Mouse (Mus musculus) stomach, postnatal 0 days (tissue): ENCODE results near the gene Krtap4-2.

Experiments used
- CTCF ChIP-seq: IDR thresholded peaks from 2 replicates; pipeline ENCODE4 v1.5.1; 2016; ENCODE audit warnings: antibody characterized with exemption, low read depth, mild to moderate bottlenecking, moderate library complexity
- EP300 ChIP-seq: optimal IDR thresholded peaks from 2 replicates; pipeline ENCODE3; 2016; ENCODE audit warnings: antibody characterized with exemption

GRCm38 (mm10) chr11:99683481-99683880, 48.6 kb upstream of the Krtap4-2 start:
- no peak for TF ChIP-seq EP300
- TF ChIP-seq CTCF = no peak
